Mouse (Mus musculus): ENCODE measurements around the gene Gpatch1. TPM values are rescaled to one million over a fixed set of nuclear protein-coding genes. Genes with fewer than 3 reads are reported as not detected.
"Not testable (repeated sequence)": the region's sequence is repeated elsewhere in the genome, so short reads cannot be mapped to it uniquely, and the experiment has no call there.

The Gpatch1 gene
- polyA plus RNA-seq, 1 experiment from 2014 or later = 19.6 TPM

- Histone ChIP-seq H3K36me3 (ENCODE audit: insufficient read depth, low read length) (no peaks in the 10 kb centered on the region), H3K9me3 (ENCODE audit: low read length) (no peaks in the 10 kb centered on the region), H3K4me2 (replicated peaks; ENCODE audit: low read depth, low read length) (no peak overlapping the region), H3K9ac (replicated peaks; ENCODE audit: low read length) (no peak overlapping the region), H3K4me1 (ENCODE audit: insufficient read depth, low read length) (no peaks in the 10 kb centered on the region), H3K27ac (ENCODE audit: low read length) (no peak overlapping the region), H3K4me3 (ENCODE audit: low read length) (no peak overlapping the region), H3K27me3 (ENCODE audit: insufficient read depth, low read length) (no peaks in the 10 kb centered on the region)
- WGBS = 92% methylated on average over 8 of the region's 8 CpGs
- ATAC-seq (ENCODE audit: low FRiP score, low TSS enrichment) = no peak
Measured at GRCm38 (mm10) chr7:35259384-35259783, 58.9 kb downstream of the Gpatch1 start.

GRCm38 (mm10) chr7:35258294-35258693 is 59.9 kb downstream of the Gpatch1 start:
- Histone ChIP-seq H3K9ac (replicated peaks; ENCODE audit: low read length) (no peak overlapping the region), H3K36me3 (ENCODE audit: insufficient read depth, low read length) (no peaks in the 10 kb centered on the region), H3K4me1 (ENCODE audit: insufficient read depth, low read length) (no peaks in the 10 kb centered on the region), H3K27ac (ENCODE audit: low read length) (no peak overlapping the region), H3K27me3 (ENCODE audit: insufficient read depth, low read length) (no peaks in the 10 kb centered on the region), H3K4me3 (ENCODE audit: low read length) (no peak overlapping the region), H3K4me2 (replicated peaks; ENCODE audit: low read depth, low read length) (no peak overlapping the region), H3K9me3 (ENCODE audit: low read length) (no peaks in the 10 kb centered on the region)
- WGBS = 52% methylated on average over 7 of the region's 7 CpGs
- ATAC-seq (ENCODE audit: low FRiP score, low TSS enrichment) = no peak

GRCm38 (mm10) chr7:35252041-35252558 is 66.1 kb downstream of the Gpatch1 start:
- Histone ChIP-seq H3K27ac (ENCODE audit: low read length) (no peak overlapping the region), H3K4me3 (ENCODE audit: low read length) (peak overlapping the region; percentile 21), H3K9ac (replicated peaks; ENCODE audit: low read length) (no peak overlapping the region; the same call in 1 of the 2 replicates), H3K4me1 (ENCODE audit: insufficient read depth, low read length) (no peaks in the 10 kb centered on the region; the same call in 1 of the 2 replicates), H3K27me3 (ENCODE audit: insufficient read depth, low read length) (no peaks in the 10 kb centered on the region), H3K36me3 (ENCODE audit: insufficient read depth, low read length) (no peaks in the 10 kb centered on the region), H3K9me3 (ENCODE audit: low read length) (no peaks in the 10 kb centered on the region), H3K4me2 (replicated peaks; ENCODE audit: low read depth, low read length) (peak overlapping the region; percentile 35)
- peak; percentile 70 for ATAC-seq (ENCODE audit: low FRiP score, low TSS enrichment)
- 12% methylated on average over 13 of the region's 13 CpGs for WGBS

- H3K9me3 ChIP-seq (ENCODE audit: low read length); H3K4me2 ChIP-seq (replicated peaks; ENCODE audit: low read depth, low read length); H3K9ac ChIP-seq (replicated peaks; ENCODE audit: low read length); H3K4me3 ChIP-seq (ENCODE audit: low read length); H3K36me3 ChIP-seq (ENCODE audit: insufficient read depth, low read length); H3K27ac ChIP-seq (ENCODE audit: low read length); H3K27me3 ChIP-seq (ENCODE audit: insufficient read depth, low read length); ATAC-seq (ENCODE audit: low FRiP score, low TSS enrichment): not testable (repeated sequence)
- peaks cover 12% of the 10 kb centered on the region for H3K4me1 ChIP-seq (ENCODE audit: insufficient read depth, low read length)
- WGBS = 68% methylated on average over 2 of the region's 3 CpGs
Measured at GRCm38 (mm10) chr7:35237935-35238334, 80.3 kb downstream of the Gpatch1 start.

GRCm38 (mm10) chr7:35235308-35235707 is 82.9 kb downstream of the Gpatch1 start:
- H3K4me2 ChIP-seq (replicated peaks; ENCODE audit: low read depth, low read length) = peak overlapping the region; percentile 53
- peak; percentile 52; the same call in 1 of the 2 replicates for ATAC-seq (ENCODE audit: low FRiP score, low TSS enrichment)
- peak overlapping the region; percentile 72 for H3K4me3 ChIP-seq (ENCODE audit: low read length)
- H3K27me3 ChIP-seq (ENCODE audit: insufficient read depth, low read length) = no peaks in the 10 kb centered on the region
- peak overlapping the region; percentile 66 for H3K27ac ChIP-seq (ENCODE audit: low read length)
- peaks cover 12% of the 10 kb centered on the region for H3K4me1 ChIP-seq (ENCODE audit: insufficient read depth, low read length)
- WGBS = 15% methylated on average over 9 of the region's 9 CpGs
- H3K9me3 ChIP-seq (ENCODE audit: low read length) = peaks cover 4% of the 10 kb centered on the region; the same call in 1 of the 2 replicates
- peak overlapping the region; percentile 32; the same call in 1 of the 2 replicates for H3K9ac ChIP-seq (replicated peaks; ENCODE audit: low read length)
- no peaks in the 10 kb centered on the region for H3K36me3 ChIP-seq (ENCODE audit: insufficient read depth, low read length)

GRCm38 (mm10) chr7:35234361-35235245 is 83.6 kb downstream of the Gpatch1 start:
- Histone ChIP-seq H3K27me3 (ENCODE audit: insufficient read depth, low read length) (no peaks in the 10 kb centered on the region), H3K4me3 (ENCODE audit: low read length) (peak overlapping the region; percentile 72), H3K36me3 (ENCODE audit: insufficient read depth, low read length) (no peaks in the 10 kb centered on the region), H3K9me3 (ENCODE audit: low read length) (peaks cover 4% of the 10 kb centered on the region; the same call in 1 of the 2 replicates), H3K9ac (replicated peaks; ENCODE audit: low read length) (peak overlapping the region; percentile 78), H3K4me2 (replicated peaks; ENCODE audit: low read depth, low read length) (peak overlapping the region; percentile 66), H3K27ac (ENCODE audit: low read length) (peak overlapping the region; percentile 98), H3K4me1 (ENCODE audit: insufficient read depth, low read length) (peaks cover 12% of the 10 kb centered on the region)
- WGBS = under 1% methylated on average over 45 of the region's 45 CpGs
- peak; percentile 96 for ATAC-seq (ENCODE audit: low FRiP score, low TSS enrichment)

- Histone ChIP-seq H3K9me3 (ENCODE audit: low read length) (peaks cover 4% of the 10 kb centered on the region; the same call in 1 of the 2 replicates), H3K27me3 (ENCODE audit: insufficient read depth, low read length) (no peaks in the 10 kb centered on the region), H3K4me3 (ENCODE audit: low read length) (peak overlapping the region; percentile 72), H3K4me2 (replicated peaks; ENCODE audit: low read depth, low read length) (peak overlapping the region; percentile 66), H3K4me1 (ENCODE audit: insufficient read depth, low read length) (peaks cover 12% of the 10 kb centered on the region), H3K9ac (replicated peaks; ENCODE audit: low read length) (peak overlapping the region; percentile 78), H3K36me3 (ENCODE audit: insufficient read depth, low read length) (no peaks in the 10 kb centered on the region), H3K27ac (ENCODE audit: low read length) (peak overlapping the region; percentile 93)
- 46% methylated on average over 12 of the region's 12 CpGs for WGBS
- no peak for ATAC-seq (ENCODE audit: low FRiP score, low TSS enrichment)
Measured at GRCm38 (mm10) chr7:35233861-35234260, 84.4 kb downstream of the Gpatch1 start.

- peaks cover 4% of the 10 kb centered on the region; the same call in 1 of the 2 replicates for H3K9me3 ChIP-seq (ENCODE audit: low read length)
- 0 out of 2 replicates have a peak overlapping the region, but pooled peaks have one; percentile 1 for H3K4me3 ChIP-seq (ENCODE audit: low read length)
- 29% methylated on average over 13 of the region's 13 CpGs for WGBS
- peaks cover 12% of the 10 kb centered on the region for H3K4me1 ChIP-seq (ENCODE audit: insufficient read depth, low read length)
- H3K9ac ChIP-seq (replicated peaks; ENCODE audit: low read length) = no peak overlapping the region
- no peaks in the 10 kb centered on the region for H3K27me3 ChIP-seq (ENCODE audit: insufficient read depth, low read length)
- peak overlapping the region; percentile 13; the same call in 1 of the 2 replicates for H3K4me2 ChIP-seq (replicated peaks; ENCODE audit: low read depth, low read length)
- ATAC-seq (ENCODE audit: low FRiP score, low TSS enrichment) = no peak
- H3K27ac ChIP-seq (ENCODE audit: low read length) = no peak overlapping the region
- no peaks in the 10 kb centered on the region for H3K36me3 ChIP-seq (ENCODE audit: insufficient read depth, low read length)
Measured at GRCm38 (mm10) chr7:35232796-35233455, 85.3 kb downstream of the Gpatch1 start.

GRCm38 (mm10) chr7:35230333-35230732 is 87.9 kb downstream of the Gpatch1 start:
- H3K36me3 ChIP-seq (ENCODE audit: insufficient read depth, low read length) = no peaks in the 10 kb centered on the region
- H3K27me3 ChIP-seq (ENCODE audit: insufficient read depth, low read length) = no peaks in the 10 kb centered on the region
- no peak for ATAC-seq (ENCODE audit: low FRiP score, low TSS enrichment)
- H3K4me3 ChIP-seq (ENCODE audit: low read length) = no peak overlapping the region
- H3K4me1 ChIP-seq (ENCODE audit: insufficient read depth, low read length) = peaks cover 7% of the 10 kb centered on the region
- H3K4me2 ChIP-seq (replicated peaks; ENCODE audit: low read depth, low read length) = no peak overlapping the region
- no peak overlapping the region for H3K9ac ChIP-seq (replicated peaks; ENCODE audit: low read length)
- no peak overlapping the region for H3K27ac ChIP-seq (ENCODE audit: low read length)
- H3K9me3 ChIP-seq (ENCODE audit: low read length) = peaks cover 4% of the 10 kb centered on the region; the same call in 1 of the 2 replicates
- WGBS = 70% methylated on average over 3 of the region's 3 CpGs
